Mouse (Mus musculus): ENCODE results near the gene Mroh2a. TPM values are rescaled to one million over a fixed set of nuclear protein-coding genes. Genes with fewer than 3 reads are reported as not detected.

Gene Mroh2a
- total RNA-seq, 2 experiments from 2014 or later = 0.07 TPM; not detected in 1

DNA sequence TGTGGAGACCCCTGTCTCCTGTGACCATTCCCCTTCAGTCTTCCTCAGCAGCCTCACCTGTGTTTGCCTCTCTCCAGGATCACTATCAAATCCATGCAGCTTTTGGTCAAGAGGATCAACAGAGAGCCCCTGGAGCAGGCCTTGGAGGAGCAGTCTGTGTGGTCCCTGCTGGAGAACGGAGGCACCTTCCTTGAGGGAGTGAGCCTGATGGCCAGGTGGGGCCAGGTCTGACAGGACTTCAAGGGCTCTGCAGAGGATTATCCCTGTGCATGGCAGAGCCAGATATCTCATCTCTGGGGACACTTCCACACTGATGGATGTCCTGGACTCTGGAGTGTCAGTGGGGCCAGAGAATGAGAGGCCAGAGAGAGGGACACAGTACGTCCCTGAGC lies 28.7 kb downstream of the Mroh2a start:
- DNase-seq (ENCODE audit: low spot score in 2 of 2) = no peak

DNA sequence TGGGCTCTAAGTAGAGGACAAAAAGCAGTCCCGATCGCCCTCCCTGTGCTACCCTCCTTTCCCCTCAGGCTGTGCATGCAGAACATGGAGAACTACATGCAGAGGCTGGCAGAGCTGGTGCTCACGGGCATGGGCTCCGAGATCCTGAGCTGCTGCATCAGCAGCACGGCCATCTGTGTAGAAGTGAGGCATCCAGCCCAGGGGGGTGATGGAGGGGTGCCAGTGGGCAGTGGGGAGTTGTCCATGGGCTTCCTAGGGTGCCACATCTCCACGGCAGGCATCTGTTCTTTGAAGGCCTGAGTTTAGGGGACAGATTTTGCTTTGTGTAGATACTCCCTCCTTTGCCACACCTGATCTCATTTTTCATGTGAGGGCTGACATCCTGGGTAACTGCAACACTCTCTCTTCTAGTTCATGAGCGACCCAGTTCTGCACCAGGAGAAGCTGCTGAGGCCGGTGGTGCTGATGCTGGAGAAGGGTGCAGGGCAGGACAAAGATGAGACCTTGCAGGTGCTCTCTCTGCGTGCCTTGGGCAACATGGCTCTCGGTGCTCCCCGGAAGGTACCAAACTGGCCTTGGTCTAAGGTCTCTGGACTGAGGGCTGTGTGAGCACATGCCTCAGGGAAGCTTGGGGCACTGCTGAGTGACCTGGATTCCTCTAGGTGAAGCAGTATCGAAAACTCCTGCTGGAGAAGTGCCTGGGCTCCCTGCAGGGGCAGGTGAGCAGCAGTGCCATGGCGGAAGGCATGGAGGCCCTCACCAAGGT lies 29.4 kb downstream of the Mroh2a start:
- intact Hi-C loops (cut with DNase I) = no loop called here
- DNase-seq (ENCODE audit: low spot score in 2 of 2) = no peak

More for the DNA sequence above, 28.7 kb downstream of the Mroh2a start:
- intact Hi-C loops (cut with DNase I) = no loop called here

DNA sequence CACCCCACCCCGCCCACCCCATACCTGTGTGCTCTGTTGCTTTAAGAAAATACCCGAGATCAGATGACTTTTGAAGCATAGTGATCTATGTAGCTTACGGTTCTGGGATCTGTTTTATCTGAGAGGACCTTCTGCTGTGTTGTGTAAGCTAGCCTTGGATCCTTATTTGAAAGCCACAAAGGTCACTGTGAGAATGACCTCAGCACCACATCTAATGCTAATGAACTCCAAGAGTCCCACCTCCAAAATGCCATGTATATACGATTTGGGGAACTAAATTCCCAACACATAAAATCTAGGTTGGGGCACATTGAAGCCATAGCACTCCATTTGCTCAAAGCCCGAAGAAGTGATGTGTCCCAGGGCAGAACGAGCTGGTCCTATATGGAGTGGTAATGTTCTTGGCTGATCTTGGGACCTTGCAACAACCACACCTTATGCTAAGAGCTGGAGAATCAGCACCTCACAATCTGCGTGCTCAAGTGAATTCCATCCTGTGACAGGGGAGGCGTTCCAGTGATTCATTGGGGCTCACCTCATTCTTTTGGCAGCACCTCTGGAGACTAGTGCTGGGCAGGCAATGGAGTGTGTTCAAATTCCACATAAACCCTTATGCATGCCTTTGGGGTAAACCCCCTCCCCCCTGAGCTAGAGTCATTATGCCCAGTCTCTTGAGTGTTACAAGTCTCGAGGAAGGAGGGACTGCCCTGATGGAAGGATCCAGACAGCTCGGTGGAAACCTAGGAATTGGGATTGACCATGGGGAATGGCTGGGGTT lies 30.3 kb downstream of the Mroh2a start:
- no peak for DNase-seq (ENCODE audit: low spot score in 2 of 2)

DNA sequence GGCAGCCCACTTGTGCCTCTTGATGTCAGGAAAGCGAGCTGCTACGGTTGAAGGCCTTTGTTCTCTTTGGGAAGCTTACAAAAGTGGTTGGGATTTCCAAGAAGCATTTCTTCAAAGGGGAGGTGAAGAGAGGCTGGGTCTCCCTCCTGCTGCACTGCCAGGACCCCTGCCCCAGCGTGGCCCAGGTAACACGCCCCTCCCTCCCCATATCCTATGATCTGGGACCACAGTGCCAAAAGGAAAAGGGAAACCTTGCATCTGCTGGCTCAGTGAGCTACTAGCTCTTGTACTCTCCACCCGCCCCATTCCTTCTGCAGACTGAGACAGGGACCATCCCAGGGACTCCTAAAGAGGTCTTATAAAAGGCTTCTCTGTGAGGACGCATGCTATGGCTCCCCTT lies 30.9 kb downstream of the Mroh2a start:
- DNase-seq (ENCODE audit: low spot score in 2 of 2) = no peak
- intact Hi-C loops (cut with DNase I) = no loop called here

More for the DNA sequence above, 30.3 kb downstream of the Mroh2a start:
- intact Hi-C loops (cut with DNase I) = no loop called here

DNA sequence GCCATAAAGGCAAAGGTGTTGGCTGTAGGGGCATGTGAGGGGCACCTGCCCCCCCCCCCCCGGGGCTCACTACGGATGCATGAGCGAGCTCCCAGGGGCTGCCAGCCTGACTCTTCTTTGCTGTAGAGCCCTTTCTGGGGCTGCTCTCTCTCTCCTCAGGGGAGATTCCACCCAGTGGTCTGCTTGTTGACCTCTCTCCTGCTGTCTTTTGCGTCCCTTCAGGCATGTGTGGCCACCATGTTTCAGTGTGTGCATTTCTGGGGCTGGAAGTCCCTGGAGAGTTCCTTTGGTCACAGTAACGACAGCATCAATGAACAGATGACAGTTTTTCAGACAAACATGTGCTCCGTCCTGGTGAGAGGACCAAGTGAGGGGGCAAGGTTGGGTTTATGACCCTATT lies 31.6 kb downstream of the Mroh2a start:
- DNase-seq (ENCODE audit: low spot score in 2 of 2) = no peak
- intact Hi-C loops (cut with DNase I) = no loop called here

DNA sequence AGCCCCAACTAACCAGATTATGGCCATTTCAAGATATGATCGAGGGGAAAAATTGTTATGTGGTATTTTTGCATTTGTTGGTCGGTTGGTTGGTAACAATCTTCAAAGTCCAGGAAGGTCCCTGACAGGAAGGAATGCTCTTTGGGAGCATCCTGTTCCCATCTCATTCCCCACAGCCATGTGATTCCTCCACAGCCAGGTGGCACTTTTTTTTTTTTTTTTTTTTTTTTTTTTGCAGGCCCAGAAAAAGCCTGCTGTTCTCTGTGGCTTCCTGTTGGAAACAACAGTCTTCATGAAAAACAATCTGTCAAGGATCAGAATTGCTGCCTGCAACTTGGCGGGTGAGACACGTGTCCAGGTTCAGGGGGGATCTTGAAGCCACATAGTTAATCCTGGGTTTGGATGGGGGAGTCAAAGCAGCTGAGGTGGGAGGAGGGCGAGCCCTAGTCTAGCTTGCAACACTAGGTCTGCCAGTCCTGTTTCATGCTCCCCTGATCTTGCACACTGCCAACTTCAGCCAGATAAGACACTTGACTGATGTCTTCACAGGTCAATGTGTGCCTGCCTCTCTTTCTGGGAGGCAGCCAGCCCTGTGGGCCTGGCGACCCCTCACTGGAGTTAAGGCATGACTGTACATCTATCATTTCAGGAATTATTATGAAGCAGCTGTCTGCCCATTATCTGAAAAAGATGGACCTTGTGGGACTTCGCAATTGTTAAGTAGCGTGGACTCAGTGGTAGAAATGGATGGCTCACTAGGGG lies 32.3 kb downstream of the Mroh2a start:
- intact Hi-C loops (cut with DNase I) = no loop called here
- DNase-seq (ENCODE audit: low spot score in 2 of 2) = no peak

DNA sequence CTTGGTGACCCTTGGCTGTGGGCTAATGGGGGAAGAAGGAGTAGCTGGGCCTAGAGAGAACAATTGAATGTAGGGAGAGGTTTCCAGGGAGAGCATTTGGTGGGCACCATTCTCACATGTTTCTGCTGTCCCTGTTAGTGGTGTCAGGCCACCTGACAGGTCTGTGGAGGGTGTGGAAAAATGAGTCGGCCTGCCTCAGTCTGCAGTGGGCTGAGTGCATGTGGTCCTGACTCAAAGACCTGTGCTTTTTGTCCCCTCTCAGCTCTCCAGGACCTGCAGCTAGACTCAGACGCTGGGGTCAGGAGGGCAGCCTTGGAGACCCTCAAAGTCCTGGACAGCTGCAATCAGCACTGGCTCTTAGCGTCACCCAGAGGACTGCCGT lies 32.8 kb downstream of the Mroh2a start:
- intact Hi-C loops (cut with DNase I) = no loop called here
- no peak for DNase-seq (ENCODE audit: low spot score in 2 of 2)

DNA sequence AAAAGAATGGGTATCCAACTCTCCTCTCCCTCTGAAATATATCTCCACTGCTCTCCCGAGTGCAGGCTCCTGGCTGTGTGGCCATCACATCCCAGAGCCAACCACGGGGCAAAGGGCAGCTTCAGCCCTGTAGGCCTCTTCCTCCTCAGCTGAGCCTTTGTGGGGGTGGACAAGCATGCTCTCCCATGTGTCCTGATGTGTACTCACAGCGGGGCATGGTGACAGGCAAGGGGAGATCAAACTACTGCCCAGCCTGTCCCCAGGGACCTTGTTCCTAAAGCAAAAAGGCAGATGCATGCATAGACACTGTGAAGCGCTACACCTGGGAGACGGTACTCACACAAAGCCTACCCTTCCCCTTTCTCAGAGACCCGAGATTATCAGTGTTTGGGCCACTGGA lies 33.3 kb downstream of the Mroh2a start:
- intact Hi-C loops (cut with DNase I) = no loop called here
- DNase-seq (ENCODE audit: low spot score in 2 of 2) = no peak

DNA sequence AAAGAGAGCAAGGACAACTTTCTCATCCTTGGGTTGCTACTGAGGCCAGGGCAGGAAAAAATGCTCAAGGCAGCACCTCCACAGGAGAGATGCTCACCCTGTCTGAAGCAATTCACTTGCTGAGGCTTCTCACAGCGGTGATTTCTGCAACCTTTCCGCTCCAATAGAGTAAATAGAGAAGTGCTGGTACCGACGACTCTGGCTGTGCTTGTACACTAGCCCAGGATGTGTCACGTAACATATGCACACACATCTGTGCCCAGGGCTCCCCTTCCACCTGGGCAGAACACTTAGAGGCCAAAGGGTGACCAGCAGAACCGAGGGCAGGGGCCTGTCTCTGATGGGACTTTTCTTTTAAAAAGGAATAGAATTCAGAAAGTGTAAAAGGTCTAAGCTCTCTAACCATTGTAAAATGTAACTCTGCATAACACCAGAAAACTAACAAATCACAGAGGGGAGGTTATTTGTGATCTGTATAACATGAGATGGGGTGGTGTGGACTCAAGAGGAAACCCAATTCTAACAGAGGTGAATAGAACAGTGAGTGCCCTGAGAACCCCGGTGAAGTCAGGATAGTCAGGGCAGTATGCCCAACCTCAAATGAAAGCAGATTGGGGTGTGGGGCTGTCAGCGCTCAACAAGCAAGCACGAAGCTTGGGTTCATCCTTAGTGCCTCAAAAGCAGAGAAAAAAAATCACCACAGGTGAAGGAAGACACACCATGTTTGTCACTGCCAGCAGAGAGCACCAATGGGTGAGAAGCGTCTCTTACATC lies 34.0 kb downstream of the Mroh2a start:
- DNase-seq (ENCODE audit: low spot score in 2 of 2) = no peak
- intact Hi-C loops (cut with DNase I) = no loop called here

DNA sequence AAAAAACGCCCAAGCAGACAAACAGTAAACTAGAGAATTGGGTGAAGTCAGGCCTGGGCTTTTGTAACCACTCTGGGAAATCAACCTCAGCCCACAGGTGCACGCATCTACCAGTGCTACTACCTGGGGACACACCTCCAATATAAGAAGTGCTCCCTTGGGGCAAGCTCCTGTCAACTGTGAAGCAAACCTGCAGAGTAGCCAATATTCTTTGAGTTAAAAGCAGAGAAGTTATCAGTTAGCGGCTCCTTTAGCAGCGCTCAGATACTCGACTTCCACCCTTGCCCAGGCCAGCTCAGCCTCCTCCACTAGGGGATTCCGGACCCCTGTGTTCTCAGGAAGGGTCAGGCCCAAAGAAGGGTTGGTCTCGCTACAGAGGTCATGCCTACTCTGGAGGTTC lies 34.9 kb downstream of the Mroh2a start:
- intact Hi-C loops (cut with DNase I) = no loop called here
- DNase-seq (ENCODE audit: low spot score in 2 of 2) = no peak

DNA sequence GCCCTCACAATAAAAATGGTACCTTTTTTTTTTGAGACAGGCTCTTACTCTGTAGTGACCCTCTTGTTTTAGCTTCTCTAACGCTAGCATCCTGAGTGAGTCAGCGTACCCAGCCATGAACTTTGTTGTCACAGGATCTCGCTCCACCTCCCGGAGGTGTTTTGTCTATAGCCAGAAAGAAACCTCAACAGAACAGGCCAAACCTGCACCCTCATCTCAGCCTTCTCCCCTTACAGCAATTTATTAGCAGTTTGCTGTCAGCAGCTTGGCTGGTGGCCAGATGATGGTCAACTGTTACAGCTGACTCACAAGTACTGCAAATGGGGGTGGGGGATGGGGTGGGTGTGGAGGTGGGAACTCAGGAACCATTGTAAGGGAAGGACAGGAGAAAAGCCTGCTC lies 35.5 kb downstream of the Mroh2a start:
- no peak for DNase-seq (ENCODE audit: low spot score in 2 of 2)
- intact Hi-C loops (cut with DNase I) = no loop called here

DNA sequence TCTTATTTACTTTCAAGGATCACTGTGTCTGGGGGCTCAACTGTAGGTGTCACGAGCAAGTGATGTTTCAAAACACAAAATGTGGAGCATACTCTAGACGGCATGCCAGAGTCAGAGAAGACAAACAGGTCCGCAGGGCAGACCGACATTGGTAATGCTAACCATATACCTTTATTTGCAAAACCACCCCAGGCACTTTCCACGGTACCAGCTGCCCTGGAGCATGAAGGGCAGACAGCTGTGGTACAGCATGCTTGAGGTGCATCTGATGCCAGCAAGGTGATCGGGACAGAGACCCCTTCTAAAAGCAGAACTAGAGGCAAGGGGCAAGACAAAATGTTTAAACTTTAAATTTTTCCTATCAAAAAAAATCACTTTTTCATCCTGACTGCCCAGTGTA lies 36.2 kb downstream of the Mroh2a start:
- DNase-seq (ENCODE audit: low spot score in 2 of 2) = no peak
- intact Hi-C loops (cut with DNase I) = no loop called here

DNA sequence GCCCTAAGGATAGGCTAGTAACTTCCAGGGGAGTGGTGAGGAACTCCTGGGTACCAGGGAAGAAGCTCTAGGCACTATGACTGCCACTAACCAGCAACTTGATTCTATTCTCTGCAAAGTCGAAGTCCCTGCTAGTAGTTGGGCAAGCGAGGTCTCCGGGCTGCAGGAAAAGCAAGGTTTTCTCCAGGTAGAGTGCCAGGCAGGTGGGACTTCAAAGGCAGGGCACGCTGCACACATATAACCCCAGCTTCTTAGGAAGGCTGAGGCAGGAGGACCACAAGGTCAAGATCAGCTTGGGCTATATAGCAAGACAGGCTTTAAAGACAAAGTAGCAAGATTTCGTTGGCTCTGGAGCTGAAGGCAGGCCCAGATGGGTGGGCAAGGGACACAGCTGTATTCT lies 37.0 kb downstream of the Mroh2a start:
- intact Hi-C loops (cut with DNase I) = no loop called here
- no peak for DNase-seq (ENCODE audit: low spot score in 2 of 2)

DNA sequence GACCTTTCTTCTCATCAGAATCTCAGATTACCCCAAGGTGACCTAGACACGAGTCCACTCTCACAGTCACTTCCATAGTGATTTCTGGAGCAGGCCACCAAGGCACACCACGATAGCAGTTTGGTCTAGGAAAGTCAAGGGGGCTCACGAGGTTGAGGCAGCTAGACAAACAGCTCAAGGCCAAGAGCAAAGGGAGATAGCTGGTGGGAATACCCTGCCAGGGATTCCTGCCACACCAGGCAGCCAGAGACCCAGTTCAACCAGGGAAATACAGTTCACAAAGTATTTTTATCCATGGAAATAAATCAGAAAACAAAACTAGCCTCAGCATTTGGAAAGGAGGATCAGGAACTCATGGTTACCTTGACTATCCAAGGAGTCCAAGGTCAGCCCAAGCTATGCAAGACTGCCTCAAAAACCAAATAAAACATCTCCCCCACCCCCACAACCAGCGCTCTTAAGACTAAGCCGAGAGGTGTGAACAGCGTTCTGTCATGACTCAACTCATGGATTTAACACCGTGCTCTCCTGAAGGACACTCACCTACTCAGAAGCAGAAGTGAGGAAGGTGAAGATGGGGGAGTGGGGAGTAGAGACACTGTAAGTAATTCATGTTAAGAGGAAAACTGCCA lies 37.6 kb downstream of the Mroh2a start:
- intact Hi-C loops (cut with DNase I) = no loop called here
- no peak for DNase-seq (ENCODE audit: low spot score in 2 of 2)

DNA sequence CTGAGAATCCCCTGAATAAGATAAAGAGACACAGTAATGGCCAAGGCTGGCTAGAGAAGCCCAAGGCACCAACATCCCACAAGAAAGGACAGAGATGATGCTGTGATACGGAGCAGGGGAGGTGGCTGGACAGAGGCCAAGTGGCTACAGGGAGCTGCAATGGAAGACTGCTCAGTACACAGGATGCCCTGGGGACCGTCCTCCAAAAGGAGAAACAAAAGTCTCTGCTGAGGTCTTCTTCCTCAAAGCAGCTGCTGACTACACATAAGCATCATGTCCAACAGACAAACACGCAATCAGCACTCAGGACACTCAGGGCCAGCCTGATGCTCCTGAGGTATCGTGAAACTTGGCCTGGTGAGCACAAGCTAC lies 38.1 kb downstream of the Mroh2a start:
- no peak for DNase-seq (ENCODE audit: low spot score in 2 of 2)
- intact Hi-C loops (cut with DNase I) = no loop called here

DNA sequence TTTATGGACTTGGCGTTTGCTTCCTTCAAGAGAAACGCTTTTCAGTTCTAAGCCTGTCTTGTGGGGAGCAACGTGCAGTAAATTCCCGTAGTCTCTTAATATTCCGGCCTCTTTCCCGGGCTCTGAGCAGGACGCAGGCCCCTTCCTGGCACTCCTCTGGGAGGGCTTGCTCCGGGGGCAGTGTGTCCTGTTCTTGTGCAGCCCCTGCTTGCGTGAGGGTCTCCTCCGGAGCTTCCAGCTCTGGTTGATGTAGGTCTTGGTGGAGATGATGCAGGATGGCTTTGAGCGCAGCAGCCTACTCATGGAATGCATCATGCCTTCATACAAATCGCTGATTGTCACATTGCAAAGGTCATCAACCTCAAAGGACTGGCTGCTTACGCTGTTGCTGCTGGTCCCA lies 39.3 kb downstream of the Mroh2a start:
- DNase-seq (ENCODE audit: low spot score in 2 of 2) = no peak
- intact Hi-C loops (cut with DNase I) = no loop called here

DNA sequence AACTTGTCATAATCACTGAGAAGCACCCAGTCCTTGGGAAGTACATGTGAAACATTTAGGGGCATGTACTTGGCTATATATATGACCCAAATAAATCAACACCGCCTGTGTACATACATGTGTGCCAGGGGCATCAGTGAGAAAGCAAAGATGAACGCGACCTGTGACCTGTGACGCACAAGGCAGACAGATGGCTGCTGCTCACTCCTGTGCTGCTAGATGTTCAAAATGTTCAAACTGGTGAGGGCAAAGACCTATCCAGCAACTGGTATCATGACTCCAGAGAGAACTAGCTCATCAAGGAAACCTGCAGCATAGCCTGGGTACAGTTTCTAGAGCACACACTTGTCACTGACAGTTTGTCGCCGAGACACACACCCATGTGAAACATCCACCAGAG lies 40.7 kb downstream of the Mroh2a start:
- intact Hi-C loops (cut with DNase I) = no loop called here

DNA sequence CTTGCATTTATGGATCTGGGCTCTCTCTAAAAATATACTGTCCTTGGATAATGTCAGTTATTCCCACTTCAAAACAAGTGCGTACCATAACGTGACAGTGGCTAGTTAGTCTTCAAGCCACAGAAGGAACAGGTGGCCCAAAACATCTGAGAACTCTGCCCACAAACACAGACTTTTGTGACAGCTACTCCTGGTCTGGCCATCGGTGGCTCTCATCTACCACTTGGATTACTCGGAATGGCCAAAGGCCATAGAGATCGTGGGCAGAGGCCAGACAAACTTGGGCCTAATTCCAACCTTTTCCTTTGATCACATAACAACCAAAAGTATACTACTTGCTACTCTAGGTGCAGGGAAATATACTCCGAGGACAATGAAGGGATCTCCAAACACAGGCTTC lies 41.3 kb downstream of the Mroh2a start:
- no peak for DNase-seq (ENCODE audit: low spot score in 2 of 2)
- intact Hi-C loops (cut with DNase I) = no loop called here

More for the DNA sequence above, 40.7 kb downstream of the Mroh2a start:
- DNase-seq (ENCODE audit: low spot score in 2 of 2) = no peak

DNA sequence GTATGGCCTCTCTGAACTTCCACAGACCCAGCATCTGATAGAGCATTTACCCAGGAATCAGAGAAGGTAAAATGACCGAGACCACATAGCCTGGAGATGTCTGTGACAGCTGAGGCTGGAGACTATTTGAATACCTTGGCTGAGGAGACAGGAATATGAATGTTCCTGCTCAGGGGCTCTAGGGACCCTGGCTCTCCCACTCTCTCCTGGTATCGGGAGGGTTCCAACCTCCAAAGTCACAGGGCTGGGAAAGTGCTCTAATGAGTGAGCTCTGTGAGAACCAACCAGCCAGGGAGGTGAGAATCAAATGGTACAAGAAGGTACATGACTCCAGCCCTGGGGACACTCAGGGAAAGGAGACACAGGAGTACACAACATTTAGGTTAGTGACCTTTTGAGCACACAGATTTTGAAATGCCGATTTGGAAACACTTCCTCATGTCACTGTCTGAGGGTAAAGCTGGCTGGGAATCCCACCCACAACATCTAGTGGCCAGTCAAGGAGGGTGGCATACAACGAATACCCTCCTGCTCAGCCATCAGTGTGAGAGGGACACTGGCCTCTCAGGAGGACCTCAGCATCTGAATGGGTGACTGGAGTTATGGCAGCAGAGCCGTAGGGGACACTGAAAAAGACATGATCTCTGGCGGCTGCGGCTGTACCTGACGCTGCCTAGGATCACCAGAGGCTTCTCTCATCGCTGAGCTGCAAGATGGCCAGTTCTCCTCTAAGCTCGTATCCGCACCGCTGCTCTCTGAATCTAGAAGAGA lies 42.9 kb downstream of the Mroh2a start:
- peak in 1 of 2 experiments; percentile 5 for DNase-seq (ENCODE audit: low spot score in 2 of 2)
- intact Hi-C loops (cut with DNase I) = no loop called here

All from left cerebral cortex, postnatal 36 days (tissue).